Mouse (Mus musculus) heart, adult 8-10 months (tissue): ENCODE results near the gene G6pc3. TPM values are rescaled to one million over a fixed set of nuclear protein-coding genes. Genes with fewer than 3 reads are reported as not detected.

Source experiments
- DNase-seq: peaks from one replicate; pipeline ENCODE4 v3.0.0; 2022; ENCODE audit warnings: low spot score
- total RNA-seq, 4 experiments: library from RNA; stranded (reverse); gene quantifications; 2 replicates each; pipeline ENCODE4 v1.2.4; 2022

Gene G6pc3
- total RNA-seq, 4 experiments from 2014 or later: 52.2 to 60.3 (median 58.6) TPM

DNA sequence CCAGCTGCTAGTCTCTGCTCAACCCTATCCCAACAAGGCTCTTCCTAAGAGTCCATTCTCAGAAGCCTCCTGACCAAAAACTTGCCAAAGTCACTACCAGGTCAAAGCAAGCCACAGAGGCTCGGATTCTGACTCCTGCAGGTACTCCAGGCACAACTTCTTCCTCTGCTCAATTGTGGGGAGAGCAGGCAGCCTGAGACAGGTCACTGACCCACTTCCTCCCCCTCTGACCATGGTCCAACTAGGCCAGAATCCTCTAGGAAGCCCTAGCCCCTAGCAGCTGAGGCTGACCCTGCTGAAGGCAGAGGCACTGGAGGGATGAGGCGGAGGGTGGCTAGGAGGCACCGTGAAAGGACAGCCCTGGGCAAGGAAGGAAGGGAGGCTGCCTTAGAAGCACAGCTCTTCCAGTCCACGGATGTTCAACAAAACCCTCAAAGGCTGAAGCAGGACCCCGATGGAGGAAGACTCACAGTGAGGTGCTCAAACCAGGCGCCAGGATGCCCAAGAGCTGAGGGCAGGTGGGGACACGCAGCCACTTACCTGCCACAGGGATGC is 28.5 kb downstream of the G6pc3 start:
- no peak for DNase-seq

DNA sequence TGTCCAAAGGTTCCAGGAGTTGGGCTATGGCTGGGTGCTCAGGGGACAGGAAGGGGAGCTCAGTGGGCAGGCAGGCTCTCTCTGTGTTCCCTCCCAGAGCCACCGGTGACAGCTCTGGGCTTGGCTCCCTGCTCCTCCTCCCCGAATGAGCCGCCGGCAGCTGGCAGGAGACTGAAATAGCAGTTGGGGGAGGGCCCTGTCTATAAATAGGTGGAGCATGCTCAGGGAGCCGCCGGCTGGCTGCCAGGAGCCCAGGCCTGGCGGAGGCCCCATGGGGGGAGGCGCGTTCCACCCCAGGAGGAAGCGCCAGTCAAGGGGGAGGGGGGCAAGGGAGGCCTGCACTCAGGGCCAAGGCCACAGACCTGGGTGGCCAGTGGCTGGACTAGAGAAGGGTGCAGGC is 29.4 kb downstream of the G6pc3 start:
- peak; percentile 97 for DNase-seq

DNA sequence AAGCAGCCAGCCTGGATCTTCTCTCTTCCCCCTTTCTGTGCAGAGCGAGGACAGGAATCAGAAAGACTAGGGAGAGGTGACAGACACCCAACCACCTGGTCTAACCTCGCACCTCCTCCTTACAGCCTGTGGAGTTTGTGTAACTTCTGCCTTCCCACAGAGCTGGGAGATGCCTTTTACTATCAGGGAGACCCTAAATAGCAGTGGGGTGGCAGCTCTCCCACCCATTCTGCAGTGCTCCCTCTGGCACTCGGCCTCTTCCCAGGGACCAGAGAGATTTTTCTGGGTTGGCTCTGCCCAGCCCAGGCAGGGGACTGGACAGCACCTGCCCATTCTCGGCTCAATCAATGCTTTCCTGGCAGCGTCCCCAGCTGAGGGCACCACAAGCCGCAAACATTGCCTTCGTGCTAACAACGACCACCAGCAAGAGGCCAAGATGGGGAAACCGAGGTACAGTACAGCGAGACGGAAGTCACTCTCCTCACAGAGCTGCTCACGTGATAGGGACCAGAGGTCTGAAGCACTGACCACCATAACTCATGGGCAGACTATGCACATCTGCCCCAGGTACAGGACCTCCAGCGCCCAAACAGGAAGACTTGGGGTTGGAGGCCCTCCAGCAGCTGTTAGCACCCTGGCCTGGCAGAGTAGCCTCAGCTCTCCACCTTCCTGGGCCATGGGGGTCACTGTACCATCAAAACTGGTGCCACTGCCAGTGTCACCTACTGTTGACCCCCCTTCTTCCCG is 30.0 kb downstream of the G6pc3 start:
- DNase-seq: no peak

DNA sequence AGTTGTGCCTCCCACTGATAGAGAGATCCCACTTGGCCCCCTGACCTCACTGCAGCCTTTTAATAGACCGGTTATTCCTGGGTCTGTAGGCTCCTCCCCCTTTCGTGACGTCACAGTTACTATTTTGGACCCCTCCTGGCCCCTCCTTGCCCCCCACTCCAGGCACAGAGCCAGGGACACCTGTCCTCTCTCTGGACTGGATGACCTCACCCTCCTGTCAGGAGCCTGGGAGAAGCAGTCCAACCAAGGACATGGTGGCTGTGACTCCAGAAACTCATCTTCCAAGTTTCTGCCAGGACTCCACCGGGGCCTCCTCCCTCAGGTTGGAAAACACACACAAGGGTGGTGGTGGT is 30.6 kb downstream of the G6pc3 start:
- peak; percentile 85 for DNase-seq

DNA sequence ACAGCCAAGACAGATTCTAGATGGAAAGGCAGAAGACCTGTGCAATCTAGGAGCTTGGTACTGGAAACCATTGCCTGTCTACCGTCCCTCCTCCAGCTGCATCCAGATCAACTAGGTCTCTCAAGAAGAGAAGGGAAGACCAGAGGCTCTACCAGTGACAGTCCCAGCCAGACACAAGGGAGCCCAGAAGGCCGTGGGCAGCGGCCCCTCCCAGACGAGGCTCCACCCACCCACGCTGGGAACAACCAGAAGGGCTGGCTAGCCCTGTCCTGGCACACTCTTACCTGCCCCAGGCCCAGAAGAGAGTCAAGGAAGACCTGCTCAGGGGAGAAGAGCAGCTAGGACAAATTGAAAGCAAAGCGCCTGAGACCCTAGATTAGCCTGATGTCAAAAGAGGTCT is 31.0 kb downstream of the G6pc3 start:
- DNase-seq: no peak

DNA sequence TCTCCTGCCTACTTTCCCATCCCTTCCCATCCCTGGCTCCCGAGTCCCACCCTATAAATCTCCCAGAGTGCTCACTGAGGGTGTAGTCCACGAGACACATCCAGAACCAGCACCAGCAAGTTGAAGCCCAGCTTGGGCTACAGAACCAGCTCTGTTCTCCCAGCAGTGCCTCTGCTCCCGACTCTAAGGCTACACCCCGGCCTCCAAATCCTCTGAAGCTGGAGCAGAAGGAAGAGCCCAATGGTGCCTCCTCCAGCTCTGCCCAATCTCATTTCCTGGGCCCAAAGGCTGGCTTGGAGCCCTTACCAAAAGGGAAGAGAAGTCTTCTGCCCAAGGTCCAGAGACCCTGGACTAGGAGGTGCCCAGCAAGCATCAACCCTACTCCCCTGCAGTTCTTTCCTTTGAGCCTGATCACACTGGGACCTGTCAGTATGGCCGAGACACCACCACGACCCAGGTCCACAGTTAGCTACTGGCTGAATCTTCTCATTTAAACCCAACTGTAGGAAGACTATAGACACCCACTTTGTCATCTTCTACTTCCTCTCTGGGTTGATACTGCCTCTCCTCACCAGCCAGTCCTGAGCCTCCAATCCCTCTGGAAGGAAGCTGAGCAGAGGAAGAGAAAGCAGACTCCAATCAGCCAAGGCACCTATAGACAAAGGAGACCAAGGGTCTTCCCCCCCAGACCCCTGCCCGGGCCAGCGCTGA is 32.0 kb downstream of the G6pc3 start:
- no peak for DNase-seq

- DNase-seq: no peak
These were observed 32.5 kb downstream of the G6pc3 start for GRCm38 (mm10) chr11:102221954-102222351.

GRCm38 (mm10) chr11:102223166-102223565 is 33.7 kb downstream of the G6pc3 start:
- no peak for DNase-seq

GRCm38 (mm10) chr11:102224686-102225085 is 35.3 kb downstream of the G6pc3 start:
- no peak for DNase-seq

- DNase-seq: no peak
These were observed 35.8 kb downstream of the G6pc3 start for GRCm38 (mm10) chr11:102225221-102225620.

GRCm38 (mm10) chr11:102226067-102226978 is 36.9 kb downstream of the G6pc3 start:
- DNase-seq: no peak

DNA sequence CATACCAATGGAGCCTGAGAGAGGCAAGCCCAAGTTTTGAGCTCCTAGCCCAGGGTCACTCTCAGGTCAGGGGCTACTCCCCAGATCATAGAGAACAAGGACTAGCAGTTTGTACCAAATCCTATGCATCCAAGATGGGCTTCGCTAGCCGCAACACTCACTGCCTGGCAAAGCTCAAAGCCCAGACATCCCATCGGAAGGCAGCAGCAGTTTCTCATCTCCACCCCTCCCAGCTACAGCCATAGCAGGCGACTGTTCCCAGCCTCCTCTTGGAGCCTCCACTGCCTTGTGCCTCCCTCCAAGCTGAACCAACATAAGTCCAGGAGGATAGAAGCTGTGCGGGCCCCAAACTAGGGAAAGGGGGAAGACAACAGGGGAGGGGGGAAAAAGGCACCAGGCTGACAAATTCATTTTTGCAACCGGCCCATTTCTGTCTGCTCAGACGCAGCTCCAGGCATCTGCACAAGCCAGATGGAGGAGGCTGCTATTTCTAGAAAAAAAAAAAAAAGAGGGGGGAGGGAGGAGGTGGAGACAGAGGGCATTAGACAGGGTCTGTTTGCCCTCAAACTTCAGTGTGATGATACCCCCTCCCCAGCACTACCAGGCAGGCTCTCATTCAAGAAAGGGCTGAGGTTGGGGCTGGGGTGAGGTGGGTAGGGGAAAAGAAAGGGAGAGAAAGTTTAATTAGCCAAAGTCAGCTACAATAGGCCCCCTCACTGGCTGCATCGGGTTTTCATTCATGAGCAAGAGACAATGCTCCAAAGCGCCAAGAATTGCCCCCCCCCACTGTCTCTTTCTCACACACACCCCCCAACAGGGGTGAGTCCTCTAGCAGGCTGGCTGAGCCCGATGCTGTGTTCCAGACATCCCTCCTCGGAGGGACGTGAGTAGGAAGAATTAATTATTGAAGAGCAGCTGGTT is 38.1 kb downstream of the G6pc3 start:
- no peak for DNase-seq

GRCm38 (mm10) chr11:102228191-102228545 is 38.7 kb downstream of the G6pc3 start:
- DNase-seq: no peak

- no peak for DNase-seq
These were observed 39.3 kb downstream of the G6pc3 start for GRCm38 (mm10) chr11:102228646-102229268.

GRCm38 (mm10) chr11:102229331-102229953 is 40.0 kb downstream of the G6pc3 start:
- no peak for DNase-seq

DNA sequence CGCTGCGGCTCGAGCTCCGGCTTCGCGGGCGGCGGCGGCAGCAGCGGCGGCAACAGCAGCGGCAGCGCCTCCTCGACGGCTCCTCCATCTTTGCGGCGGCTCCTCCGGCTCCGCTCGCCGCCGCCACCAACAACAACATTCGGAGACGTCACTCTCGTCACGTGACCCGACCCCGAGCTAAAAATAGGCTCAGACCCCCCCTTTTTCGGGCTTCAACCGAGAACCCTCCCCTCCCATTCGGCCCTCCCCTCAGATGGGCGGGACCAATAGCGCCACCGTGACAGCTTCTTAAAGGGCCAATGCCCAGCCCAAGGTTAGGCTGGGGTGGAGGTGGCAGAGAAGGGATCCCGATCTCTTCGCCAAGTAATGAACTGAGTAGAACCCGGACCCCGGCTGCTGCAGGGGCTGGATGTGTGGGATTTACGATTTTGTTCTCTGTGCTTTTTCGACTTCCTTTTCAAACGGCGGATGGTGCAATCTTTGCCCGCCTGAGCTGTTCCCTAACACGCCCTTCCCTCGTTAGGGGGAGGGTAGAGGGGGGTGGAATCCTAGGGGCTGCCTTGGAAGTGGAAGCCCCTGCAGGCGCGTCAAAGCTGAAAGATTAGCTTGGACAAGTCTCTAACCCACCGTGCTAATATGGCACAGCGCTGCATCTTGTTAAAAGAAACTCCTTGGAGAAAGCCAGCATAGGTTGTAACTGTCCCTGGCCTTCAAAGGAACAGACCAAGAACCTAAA is 40.8 kb downstream of the G6pc3 start, which contains the start of gene Hdac5:
Gene Hdac5, minus strand, starts transcription at position 161 of the 736 bp plus-strand sequence.
- DNase-seq: peak; percentile 99

- no peak for DNase-seq
These were observed 46.6 kb downstream of the G6pc3 start for GRCm38 (mm10) chr11:102236022-102236421.

DNA sequence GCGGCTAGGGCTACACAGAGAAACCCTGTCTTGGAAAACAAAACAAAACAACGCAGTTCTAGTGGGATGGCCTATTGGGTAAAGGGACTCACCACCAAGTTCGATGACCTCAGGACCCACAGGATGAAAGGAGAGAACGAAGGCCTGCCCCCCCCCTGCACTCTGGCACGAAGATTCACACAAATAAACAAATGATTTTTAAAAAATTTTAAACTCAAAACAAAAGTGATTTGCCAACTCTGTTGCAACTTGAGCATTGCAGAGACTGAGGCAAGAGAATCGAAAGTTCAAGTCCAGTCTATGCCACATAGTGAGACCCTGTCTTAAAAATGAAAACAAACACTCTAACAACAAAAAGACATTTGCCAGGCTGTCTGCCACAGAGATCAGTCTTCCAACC is 51.2 kb downstream of the G6pc3 start:
- no peak for DNase-seq

DNA sequence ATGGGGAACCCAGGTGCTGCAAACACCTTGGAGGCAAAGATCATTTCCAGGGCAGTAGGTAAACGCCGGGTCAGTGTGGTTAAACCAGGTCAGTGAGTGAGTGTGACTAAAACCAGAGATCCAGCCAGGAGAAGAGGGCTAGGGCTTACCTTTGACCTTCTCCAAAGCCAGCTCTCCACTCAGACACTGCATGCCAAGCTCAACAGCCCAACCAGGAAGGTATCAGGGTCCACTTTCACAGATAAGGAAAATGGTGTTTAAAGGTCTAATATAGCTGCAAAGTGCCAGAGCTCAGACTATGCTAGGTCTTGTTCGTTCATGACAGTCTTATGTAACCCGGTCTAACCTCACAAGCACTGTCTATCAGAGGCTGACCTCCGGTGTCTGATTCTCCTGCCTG is 51.8 kb downstream of the G6pc3 start:
- DNase-seq: no peak
